Mouse (Mus musculus) ES-E14 (cell line): ENCODE data around the gene Dnajc13. TPM values are rescaled to one million over a fixed set of nuclear protein-coding genes. Genes with fewer than 3 reads are reported as not detected.

Source experiments
- DNase-seq: peaks from one replicate; pipeline ENCODE4 v3.0.0-alpha.2; 2013; ENCODE audit warnings: low read depth, low spot score
- H3K27ac ChIP-seq: 2 replicates; pipeline ENCODE4 v1.5.1; 2012; ENCODE audit warnings: low read depth, mild to moderate bottlenecking, low read length, moderate library complexity, mixed read lengths; ENCODE audit not compliant: poor library complexity, insufficient read depth, severe bottlenecking
- H3K36me3 ChIP-seq: 2 replicates; pipeline ENCODE4 v1.6.1; 2012; ENCODE audit warnings: mild to moderate bottlenecking, low read length, moderate library complexity, mixed read lengths; ENCODE audit not compliant: control insufficient read depth, poor library complexity, insufficient read depth, severe bottlenecking
- H3K4me1 ChIP-seq, 2 experiments: fragments of 150-350 bp in 1 of 2; sonication (generic) in 1 of 2; 2 replicates each; pipeline ENCODE4 v1.6.1; 2012; ENCODE audit warnings: low read length in 2 of 2, mild to moderate bottlenecking in 1 of 2, mixed read lengths in 1 of 2; ENCODE audit not compliant: control insufficient read depth in 2 of 2, insufficient read depth in 2 of 2, poor library complexity in 1 of 2
- H3K4me3 ChIP-seq, 2 experiments: fragments of 150-350 bp in 1 of 2; sonication (generic) in 1 of 2; 2 replicates each; pipeline ENCODE4 v1.5.1; 2012; ENCODE audit warnings: low read length in 2 of 2, low read depth in 1 of 2, mild to moderate bottlenecking in 1 of 2, mixed read lengths in 1 of 2; ENCODE audit not compliant: insufficient read depth in 1 of 2, poor library complexity in 1 of 2, severe bottlenecking in 1 of 2
- H3K9ac ChIP-seq: 2 replicates; pipeline ENCODE4 v1.6.1; 2012; ENCODE audit warnings: low read depth, mild to moderate bottlenecking, low read length, mixed read lengths; ENCODE audit not compliant: poor library complexity, insufficient read depth, severe bottlenecking
- H3K9me3 ChIP-seq: fragments of 150-350 bp; sonication (generic); 2 replicates; pipeline ENCODE4 v1.6.1; 2012; ENCODE audit warnings: low read depth, mild to moderate bottlenecking, low read length; ENCODE audit not compliant: control insufficient read depth, insufficient read depth
- CHD2 ChIP-seq: IDR thresholded peaks from 2 replicates; pipeline ENCODE4 v1.6.1; 2014; ENCODE audit warnings: mild to moderate bottlenecking, low read depth, low read length, inconsistent platforms
- HCFC1 ChIP-seq: IDR thresholded peaks from 2 replicates; pipeline ENCODE4 v1.6.1; 2012; ENCODE audit warnings: low read length, inconsistent platforms, borderline replicate concordance; ENCODE audit not compliant: insufficient read depth
- MAFK ChIP-seq: IDR thresholded peaks from 2 replicates; pipeline ENCODE4 v1.6.1; 2014; ENCODE audit warnings: mild to moderate bottlenecking, low read depth, low read length, inconsistent platforms; ENCODE audit not compliant: insufficient read depth
- ZC3H11A ChIP-seq: IDR thresholded peaks from 2 replicates; pipeline ENCODE4 v1.6.1; 2012; ENCODE audit warnings: low read depth, mild to moderate bottlenecking, inconsistent platforms, low read length, borderline replicate concordance
- ZNF384 ChIP-seq: IDR thresholded peaks from 2 replicates; pipeline ENCODE4 v1.6.1; 2012; ENCODE audit warnings: low read depth, low read length, inconsistent platforms
- in situ Hi-C, 2 experiments: fragments of 600-800 bp; cut with MboI; formaldehyde crosslinking; loops; one replicate each; pipeline ENCODE4 v1.15.1; 2025; ENCODE audit warnings: low sequenced_read_pairs in 2 of 2, inconsistent platforms in 1 of 2; ENCODE audit not compliant: unreplicated experiment in 2 of 2
- total RNA-seq: library from RNA; depleted of rRNA; stranded (reverse); fragments of 300-350 nt; gene quantifications from 2 replicates; pipeline ENCODE4 v1.2.3, GENCODE M21; 2012

Gene Dnajc13
- total RNA-seq, 1 experiment: 72.3 TPM

GRCm38 (mm10) chr9:104165926-104166325, 96.8 kb downstream of the Dnajc13 start:
- peaks cover 56% of the 10 kb centered on the region for H3K36me3 ChIP-seq
- TF ChIP-seq MAFK (no peak), ZNF384 (no peak), CHD2 (no peak)
- H3K4me3 ChIP-seq: no peak overlapping the region
- H3K9ac ChIP-seq: no peak overlapping the region
- DNase-seq: no peak
- in situ Hi-C loops: no loop called here
- no peaks in the 10 kb centered on the region for H3K9me3 ChIP-seq
- no peak overlapping the region for H3K27ac ChIP-seq
- H3K4me1 ChIP-seq: no peaks in the 10 kb centered on the region

- no peak for TF ChIP-seq HCFC1
- no peak for TF ChIP-seq CHD2
- TF ChIP-seq ZNF384: no peak
- TF ChIP-seq ZC3H11A: no peak
- TF ChIP-seq MAFK: no peak
- H3K9ac ChIP-seq: no peak overlapping the region
- in situ Hi-C loops: no loop called here
- H3K27ac ChIP-seq: no peak overlapping the region
- DNase-seq: no peak
- H3K4me3 ChIP-seq: no peak overlapping the region
- no peaks in the 10 kb centered on the region for H3K4me1 ChIP-seq
- H3K9me3 ChIP-seq: no peaks in the 10 kb centered on the region
- peaks cover 59% of the 10 kb centered on the region for H3K36me3 ChIP-seq
Measured at GRCm38 (mm10) chr9:104164194-104164593, 98.5 kb downstream of the Dnajc13 start.

- Histone ChIP-seq H3K27ac (no peak overlapping the region), H3K36me3 (peaks cover 60% of the 10 kb centered on the region), H3K4me1 (no peaks in the 10 kb centered on the region), H3K9me3 (no peaks in the 10 kb centered on the region), H3K9ac (no peak overlapping the region), H3K4me3 (no peak overlapping the region)
- in situ Hi-C loops: no loop called here
- TF ChIP-seq CHD2 (no peak), MAFK (no peak), ZNF384 (no peak), ZC3H11A (no peak), HCFC1 (no peak)
- no peak for DNase-seq
Measured at GRCm38 (mm10) chr9:104161117-104161516, 101.6 kb downstream of the Dnajc13 start.

GRCm38 (mm10) chr9:104157291-104157690, 105.4 kb downstream of the Dnajc13 start:
- Histone ChIP-seq H3K27ac (no peak overlapping the region), H3K36me3 (peaks cover 57% of the 10 kb centered on the region), H3K9me3 (no peaks in the 10 kb centered on the region), H3K9ac (no peak overlapping the region), H3K4me1 (peaks cover 0 to 1% of the 10 kb centered on the region in 2 experiments; a peak in 2 of 4 replicates), H3K4me3 (no peak overlapping the region)
- in situ Hi-C loops: no loop called here
- DNase-seq: no peak
- TF ChIP-seq CHD2 (no peak), MAFK (no peak), ZC3H11A (no peak), HCFC1 (no peak), ZNF384 (no peak)

GRCm38 (mm10) chr9:104156506-104156905, 106.2 kb downstream of the Dnajc13 start:
- Histone ChIP-seq H3K36me3 (peaks cover 54% of the 10 kb centered on the region), H3K4me1 (peaks cover 0 to 1% of the 10 kb centered on the region in 2 experiments; a peak in 2 of 4 replicates), H3K9ac (no peak overlapping the region), H3K27ac (no peak overlapping the region), H3K4me3 (no peak overlapping the region), H3K9me3 (no peaks in the 10 kb centered on the region)
- in situ Hi-C loops: no loop called here
- no peak for DNase-seq
- no peak for TF ChIP-seq ZNF384
- no peak for TF ChIP-seq HCFC1
- TF ChIP-seq ZC3H11A: no peak
- TF ChIP-seq CHD2: no peak
- no peak for TF ChIP-seq MAFK
